Mouse (Mus musculus) frontal cortex, postnatal 10 days (tissue): ENCODE measurements around the gene Maip1.
A peak's percentile ranks its signal among the peaks of the same experiment; 100 is the strongest.

Experiments
- DNase-seq, 2 experiments: peaks; one replicate each; pipeline ENCODE4 v3.0.0; 2022; ENCODE audit warnings: low spot score in 2 of 2, mixed read lengths in 1 of 2

Gene Maip1

DNA sequence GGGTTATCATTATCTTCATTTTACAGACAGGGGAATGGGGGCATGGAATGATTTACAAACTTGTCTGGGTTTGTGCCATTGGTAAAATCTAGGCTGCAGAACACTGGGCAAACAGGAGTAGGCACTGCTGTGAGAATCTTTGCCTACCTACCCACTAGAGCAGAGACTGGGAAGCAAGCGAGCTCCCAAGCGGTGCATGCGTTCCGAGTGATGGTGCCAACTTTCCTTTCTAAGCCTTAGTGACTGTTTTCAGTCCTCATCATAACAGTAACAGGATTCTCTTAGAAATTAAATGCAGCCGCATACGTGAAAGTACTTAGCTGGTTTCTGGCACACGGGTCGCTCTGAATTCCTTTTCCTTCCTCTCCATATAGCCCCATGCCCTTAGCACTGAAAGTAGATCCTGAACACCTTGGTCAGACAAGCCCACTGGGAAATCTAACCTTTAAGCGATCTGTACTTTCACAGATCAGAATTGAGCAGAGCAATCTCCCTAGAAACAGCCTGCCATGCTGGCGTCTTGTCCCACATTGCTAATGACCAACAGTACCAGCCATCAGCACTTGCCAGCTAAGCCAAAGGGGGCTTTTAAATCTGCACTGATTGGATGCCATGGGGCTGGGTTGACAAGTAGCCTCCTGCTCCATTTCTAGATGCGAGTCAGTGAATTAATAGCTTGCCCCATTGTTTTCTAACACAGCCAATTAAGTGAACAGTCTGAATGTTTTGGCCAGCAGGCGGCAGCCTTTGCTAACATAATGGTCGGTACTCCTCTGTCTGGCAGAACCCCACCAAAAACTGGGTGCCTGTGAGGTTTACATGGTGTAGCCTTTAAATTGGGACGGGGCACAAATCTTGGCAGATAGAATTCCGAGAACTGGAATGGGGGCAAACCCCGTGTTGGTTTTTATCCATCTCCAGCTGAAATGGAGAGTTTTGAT, 22.5 kb downstream of the Maip1 start:
- peak; percentile 63 to 85 for DNase-seq

- no peak for DNase-seq
Measured at GRCm38 (mm10) chr1:57429786-57430483, 23.8 kb downstream of the Maip1 start.

- DNase-seq, result no peak
Measured at GRCm38 (mm10) chr1:57433141-57433540, 27.0 kb downstream of the Maip1 start.

DNA sequence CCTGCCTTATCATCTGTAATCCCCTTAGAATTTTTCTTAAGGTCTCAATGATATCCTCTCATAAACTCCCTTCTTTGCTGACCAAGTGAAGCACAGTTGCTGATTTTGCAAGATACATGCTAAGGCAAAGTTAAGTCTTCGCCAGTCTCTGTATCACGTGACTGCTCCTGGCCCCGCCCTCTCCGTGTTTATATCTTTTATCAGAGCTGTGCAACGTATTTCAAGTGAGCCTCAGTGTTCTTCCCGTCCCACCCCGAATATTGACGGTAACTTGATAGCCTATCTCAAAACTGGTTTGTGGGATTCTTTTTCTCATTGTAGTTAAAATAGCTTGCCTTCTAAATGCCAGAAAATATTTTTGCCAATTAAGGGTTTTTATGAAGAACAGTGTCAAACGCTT, 30.3 kb downstream of the Maip1 start:
- DNase-seq, result no peak

DNA sequence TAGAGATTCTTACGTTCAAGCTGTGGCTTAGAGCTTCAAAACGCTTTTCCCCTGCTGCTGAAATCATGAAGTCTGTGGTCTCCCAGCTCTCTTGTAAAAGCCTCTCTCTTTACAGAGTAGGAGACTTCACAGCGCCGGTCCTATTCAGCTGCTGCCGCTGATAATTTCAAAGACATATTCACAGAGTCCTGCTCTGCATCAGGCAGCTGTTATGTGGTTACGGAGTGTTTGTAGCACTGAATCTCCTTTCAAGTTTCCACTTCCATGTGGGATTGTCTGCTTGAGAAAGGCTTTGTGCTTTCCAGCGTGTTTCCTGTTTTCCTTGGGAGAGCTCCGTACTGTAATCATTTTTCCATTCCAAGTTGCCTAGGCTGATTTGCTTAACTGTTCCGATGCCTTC, 30.8 kb downstream of the Maip1 start:
- DNase-seq, result peak in 1 of 2 experiments; percentile 18

DNA sequence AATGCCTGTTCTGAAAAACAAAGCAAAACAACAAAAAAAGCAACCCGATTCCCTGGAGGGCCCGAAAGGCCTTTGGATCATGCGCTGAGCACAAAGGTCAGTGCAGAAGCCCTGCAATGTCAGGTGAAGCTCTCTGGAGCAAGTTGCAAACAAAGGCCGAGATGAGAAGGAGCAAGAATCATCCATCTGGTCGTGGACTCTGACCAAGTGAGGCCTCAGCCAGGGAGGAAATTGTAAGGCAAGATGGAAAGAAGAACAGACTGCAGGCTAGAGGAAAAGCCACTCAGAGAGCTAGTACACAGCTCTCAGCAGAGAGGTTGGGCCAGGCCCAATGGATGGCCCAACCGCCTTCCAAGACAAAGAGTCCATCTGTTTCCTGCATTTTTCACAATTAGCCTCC, 32.9 kb downstream of the Maip1 start:
- no peak for DNase-seq

DNA sequence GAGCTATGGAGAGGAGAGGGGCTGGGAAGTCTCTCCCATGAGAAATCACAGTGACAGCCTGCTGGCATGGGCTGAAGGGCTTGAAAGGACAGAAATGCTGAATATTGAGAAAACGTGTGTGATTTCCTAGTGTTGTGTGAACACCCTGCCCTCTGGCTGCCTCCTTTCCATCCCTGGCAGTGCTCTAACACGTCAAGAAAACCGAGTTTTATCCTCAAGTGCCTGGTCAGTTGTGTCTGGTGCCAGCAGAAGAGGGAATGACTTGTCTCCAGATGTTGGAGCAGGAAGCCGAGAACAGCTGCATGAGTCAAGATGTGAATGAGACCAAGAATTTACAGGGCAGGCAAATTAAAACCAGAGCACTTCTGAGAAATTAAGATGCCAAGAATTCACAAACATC, 34.6 kb downstream of the Maip1 start:
- DNase-seq, result no peak

GRCm38 (mm10) chr1:57445679-57446078, 39.6 kb downstream of the Maip1 start:
- DNase-seq, result no peak

DNA sequence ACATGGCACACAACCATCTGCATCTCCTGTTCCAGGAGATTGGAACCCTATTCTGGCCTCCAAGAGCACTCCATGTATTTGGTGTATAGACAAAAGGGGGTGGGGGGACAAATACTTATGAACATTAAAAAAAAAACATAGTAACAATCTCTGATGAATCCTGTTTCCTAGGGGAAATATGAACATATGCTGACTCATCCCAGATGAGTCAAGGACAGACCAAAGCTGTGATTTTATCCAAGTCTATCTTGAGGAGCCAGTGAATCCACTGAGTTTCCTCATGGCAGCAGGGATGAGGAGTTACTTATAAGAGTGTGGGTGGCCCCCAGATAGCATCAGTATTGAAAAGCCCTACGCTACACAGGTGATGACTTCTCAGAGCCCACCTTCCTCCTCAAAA, 44.1 kb downstream of the Maip1 start:
- no peak for DNase-seq

DNA sequence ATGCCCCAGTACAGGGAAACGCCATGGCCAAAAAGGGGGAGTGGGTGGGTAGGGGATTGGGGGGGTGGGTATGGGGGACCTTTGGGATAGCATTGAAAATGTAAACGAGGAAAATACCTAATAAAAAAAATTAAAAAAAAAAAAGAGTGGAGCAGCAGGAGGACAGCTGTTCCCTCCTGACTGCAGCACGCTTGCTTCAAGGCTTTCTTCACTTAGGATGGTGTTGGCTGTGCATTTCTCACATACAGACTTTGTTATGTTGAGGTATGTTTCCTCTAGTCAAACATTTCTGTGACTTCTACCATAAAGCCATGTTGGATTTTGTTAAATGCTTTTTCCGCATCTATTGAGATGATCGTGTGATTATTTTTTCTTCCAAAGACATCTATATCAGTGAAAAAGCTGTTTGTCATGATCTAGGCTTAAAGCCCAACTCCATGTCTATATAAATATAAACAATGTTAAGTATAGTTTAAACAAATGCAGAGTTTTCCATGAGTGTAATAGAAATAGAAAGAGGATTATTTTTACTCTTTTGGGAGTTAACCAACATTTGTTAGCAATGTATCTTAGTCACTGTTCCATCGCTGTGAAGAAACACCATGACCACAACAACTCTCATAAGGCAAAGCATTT, 54.3 kb downstream of the Maip1 start:
- no peak for DNase-seq
